Mouse (Mus musculus): ENCODE data around the gene Carns1.

Gene Carns1

DNA sequence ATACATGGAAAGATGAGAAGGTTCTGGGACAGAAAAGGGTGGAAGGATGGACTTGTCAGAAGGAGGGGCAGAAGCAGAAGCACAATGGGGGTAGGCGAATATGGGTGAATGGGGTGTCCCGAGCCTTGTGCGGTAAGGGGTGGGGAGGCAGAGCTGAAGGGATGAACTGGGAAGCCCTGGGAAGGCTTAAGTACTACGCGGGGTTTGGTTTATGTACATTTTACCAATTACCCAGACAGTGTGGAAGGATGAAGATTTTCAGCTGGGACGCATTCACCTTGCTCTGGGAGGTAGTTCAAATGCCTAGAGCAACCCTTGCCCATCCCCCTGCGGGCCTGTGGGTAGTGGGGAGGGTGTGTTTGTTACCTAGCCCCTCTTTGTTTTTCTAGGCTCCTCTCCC is 26.9 kb upstream of the Carns1 start:
- no peak for DNase-seq (ENCODE audit: low spot score in 2 of 2)

DNA sequence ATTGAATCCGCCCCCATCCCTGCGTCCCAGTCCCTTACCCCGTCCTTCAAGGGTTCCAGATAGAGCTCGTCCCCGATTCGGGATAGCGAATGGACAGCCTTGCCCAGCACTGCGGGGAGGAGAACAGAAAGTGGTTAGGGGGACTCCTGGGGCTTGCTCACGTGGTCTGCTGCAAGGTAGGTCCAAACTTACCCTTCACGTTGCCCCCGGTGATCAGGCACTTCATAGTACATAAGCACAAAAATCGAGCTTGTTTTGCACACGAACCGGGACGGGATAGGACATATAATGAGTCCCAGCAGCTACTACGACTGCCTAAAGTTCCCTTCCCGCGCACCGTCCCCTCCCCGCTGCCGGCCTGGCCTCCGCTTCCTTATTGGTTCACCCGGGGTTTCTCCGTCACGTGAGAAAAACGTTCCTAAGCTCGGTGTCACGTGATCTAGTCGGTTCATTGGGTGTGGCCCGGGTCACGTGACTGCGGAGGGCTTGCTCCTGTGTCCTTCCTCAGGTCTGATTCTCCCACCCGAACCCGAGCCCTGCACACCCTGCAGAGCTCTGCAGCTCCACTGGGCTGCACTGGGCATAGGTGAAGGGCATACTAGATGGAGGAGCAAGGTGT is 26.1 kb upstream of the Carns1 start, which contains the start of gene Rad9a:
Rad9a (minus strand) TSS at position 372 of the 619 bp plus-strand sequence.
- DNase-seq (ENCODE audit: low spot score in 2 of 2): peak; percentile 97 to 99

- no peak for DNase-seq (ENCODE audit: low spot score in 2 of 2)
These were observed 21.9 kb upstream of the Carns1 start for GRCm38 (mm10) chr19:4197180-4197579.

- no peak for DNase-seq (ENCODE audit: low spot score in 2 of 2)
These were observed 21.3 kb upstream of the Carns1 start for GRCm38 (mm10) chr19:4196548-4196947.

DNA sequence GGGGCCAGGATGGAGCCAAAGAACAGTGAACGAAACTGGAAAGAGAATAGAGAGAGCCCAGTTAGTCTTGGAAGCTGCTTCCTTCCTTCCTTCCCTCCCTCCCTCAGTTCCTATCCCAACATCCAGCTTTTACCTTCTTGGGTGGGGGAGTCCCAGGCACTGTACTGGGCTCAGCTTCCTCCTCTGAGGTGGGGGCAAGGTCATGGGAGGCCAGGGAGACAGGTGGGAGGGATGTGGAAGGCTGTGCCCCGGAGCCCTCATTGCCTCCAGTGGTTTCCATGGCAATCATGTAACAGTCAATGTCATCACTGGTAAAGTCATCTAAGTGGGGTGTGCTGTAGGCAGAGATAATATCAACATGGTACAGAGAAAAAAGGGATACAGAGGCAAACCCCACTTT is 20.8 kb upstream of the Carns1 start:
- DNase-seq (ENCODE audit: low spot score in 2 of 2): no peak

- no peak for DNase-seq (ENCODE audit: low spot score in 2 of 2)
These were observed 19.7 kb upstream of the Carns1 start for GRCm38 (mm10) chr19:4194776-4195650.

- no peak for DNase-seq (ENCODE audit: low spot score in 2 of 2)
These were observed 18.9 kb upstream of the Carns1 start for GRCm38 (mm10) chr19:4194021-4194724.

DNA sequence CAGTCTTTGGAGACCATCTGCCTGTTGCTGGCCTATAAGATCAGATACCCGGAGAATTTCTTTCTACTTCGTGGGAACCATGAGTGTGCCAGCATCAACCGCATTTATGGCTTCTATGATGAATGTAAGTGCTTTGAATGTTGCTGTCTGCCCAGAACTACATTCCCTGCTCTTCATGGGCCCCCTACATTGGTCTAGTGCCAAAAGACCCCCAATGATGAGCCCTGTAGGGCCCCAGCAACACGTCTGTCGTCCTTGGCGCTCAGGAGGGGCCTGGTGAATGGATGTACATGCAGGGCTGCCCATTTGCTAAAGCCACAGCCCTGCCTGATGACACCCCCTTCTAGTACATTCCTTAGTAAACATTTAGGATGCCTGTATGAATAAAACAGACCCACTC is 17.9 kb upstream of the Carns1 start:
- DNase-seq (ENCODE audit: low spot score in 2 of 2): no peak

DNA sequence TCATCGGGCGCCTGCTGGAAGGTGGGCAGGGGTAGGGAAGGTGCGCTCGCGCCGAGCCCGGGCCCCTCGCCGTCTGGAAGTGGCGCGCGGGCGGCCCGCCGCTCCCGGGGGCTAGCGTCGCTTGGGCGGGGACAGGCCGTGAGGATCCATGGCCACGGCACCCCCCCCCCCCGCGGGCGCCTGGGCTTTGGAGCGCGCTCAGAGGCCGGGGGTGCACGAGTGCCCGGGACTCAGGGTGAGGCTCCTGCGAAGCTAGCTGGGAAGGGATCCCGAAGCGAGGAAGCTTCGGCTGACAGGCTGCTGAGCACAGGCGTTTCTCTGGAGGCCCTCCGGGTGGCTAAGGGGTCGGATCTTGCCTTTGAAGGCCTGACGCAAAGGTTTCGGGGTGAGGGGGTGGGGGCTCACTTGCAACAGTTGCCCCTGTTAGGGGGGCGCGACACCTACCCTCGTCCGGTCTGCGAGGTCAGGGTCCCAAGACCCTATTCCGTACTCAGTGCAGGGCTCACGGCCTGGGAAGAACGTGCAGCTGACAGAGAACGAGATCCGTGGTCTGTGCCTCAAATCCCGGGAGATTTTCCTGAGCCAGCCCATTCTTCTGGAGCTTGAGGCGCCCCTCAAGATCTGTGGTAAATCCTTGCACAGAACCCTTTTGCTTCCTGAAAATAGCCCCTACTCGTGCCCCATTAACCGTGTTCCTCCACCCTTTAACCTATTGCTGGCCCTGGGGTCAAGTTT is 17.1 kb upstream of the Carns1 start:
- DNase-seq (ENCODE audit: low spot score in 2 of 2): no peak

- peak; percentile 96 to 97 for DNase-seq (ENCODE audit: low spot score in 2 of 2)
These were observed 16.4 kb upstream of the Carns1 start, which contains the start of gene Ppp1ca for GRCm38 (mm10) chr19:4191528-4192250. Ppp1ca (plus strand) TSS chr19:4192065.

DNA sequence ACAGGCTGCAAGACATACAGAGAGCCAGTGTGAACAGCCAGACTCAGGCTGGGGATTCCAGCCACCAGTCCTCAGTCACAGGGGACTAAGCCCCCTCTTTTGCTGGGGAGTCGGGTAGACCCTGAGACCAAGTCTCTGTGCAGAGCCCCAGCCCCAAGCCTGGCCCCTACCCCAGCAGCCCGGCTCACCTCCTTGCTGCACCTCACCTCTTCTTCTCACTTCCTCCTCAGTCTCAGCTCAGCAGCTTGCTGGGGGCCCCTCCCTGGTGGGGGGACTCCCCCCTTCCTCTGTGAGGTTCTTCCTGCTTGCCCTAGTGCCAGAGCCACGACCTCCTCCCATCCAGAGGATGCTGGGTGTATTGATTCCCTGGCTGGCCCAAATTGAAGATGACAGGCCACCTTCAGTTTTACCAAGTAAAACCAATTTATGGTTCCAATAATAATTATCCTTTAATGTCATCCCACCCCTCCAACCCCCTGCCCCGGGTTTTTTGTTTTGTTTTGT is 15.6 kb upstream of the Carns1 start, which contains the start of gene Tbc1d10c:
Tbc1d10c (minus strand) TSS at position 454 of the 504 bp plus-strand sequence.
- DNase-seq (ENCODE audit: low spot score in 2 of 2): peak; percentile 93 to 95

- DNase-seq (ENCODE audit: low spot score in 2 of 2): no peak
These were observed 13.9 kb upstream of the Carns1 start for GRCm38 (mm10) chr19:4189051-4189620.

DNA sequence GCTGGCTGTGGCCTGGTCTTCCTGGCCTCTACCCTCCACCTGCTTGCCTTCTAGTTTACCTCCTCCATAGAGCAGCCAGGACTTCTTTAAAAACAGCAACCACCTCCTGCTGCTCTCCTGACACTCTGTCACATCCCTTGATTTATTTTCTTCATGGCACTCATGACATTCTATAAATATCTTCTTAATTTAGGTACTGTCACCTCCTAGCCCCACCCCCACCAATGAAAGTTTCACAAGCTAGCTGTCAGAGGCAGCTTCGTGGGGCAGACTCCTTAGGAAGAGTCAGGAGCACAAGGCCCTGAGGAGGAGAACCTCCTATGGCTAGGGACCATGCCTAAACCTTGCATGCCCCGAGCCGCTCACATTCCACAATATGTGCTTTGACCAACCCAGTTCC is 12.0 kb upstream of the Carns1 start:
- no peak for DNase-seq (ENCODE audit: low spot score in 2 of 2)

DNA sequence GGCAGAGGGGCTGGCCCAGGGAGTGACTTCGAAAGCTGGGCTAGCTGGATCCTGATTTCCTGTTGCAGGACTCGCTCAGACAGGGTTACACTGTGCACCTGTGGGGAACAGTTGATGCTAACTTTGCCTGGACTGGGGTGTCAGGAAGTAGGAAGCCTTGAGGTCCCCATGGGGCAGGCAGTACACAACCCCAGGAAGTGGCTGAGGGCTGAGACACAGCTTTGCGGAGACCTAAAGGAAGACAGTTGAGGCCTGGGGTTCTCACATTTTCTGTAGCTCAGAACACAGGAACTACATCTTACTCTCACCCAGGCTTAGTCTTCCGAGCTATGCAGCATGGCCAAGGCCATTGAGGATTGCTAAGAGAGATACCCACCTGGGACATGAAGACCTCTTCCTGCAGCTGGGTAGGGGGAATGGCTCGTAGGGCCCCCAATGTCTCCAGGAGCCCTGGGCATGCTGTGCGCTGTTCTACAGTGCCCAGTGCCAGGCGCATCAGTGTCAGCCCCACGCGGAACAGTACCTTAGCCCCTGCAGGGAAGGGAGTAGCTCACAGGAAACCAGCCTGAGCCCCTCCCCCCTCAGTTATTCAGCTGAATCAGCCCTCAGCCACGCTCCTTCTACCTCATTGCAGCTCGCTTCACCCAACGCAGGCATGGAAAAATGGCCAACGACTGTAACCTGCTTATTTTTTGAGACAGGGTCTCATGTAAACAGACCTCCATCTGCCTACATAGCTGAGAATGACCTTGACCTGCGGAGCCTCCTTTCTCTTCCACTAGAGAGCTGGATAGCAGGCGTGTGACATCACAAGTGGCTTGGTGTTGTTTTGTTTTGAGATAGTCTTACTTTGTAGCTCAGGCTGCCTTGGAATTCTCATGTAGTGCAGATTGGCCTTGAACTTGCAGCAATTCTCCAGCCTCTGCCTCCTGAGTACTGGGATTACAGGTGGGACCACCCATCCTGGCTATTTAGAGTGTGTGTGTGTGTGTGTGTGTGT is 10.0 kb upstream of the Carns1 start:
- peak; percentile 85 for DNase-seq (ENCODE audit: low spot score in 2 of 2)

- no peak for DNase-seq (ENCODE audit: low spot score in 2 of 2)
These were observed 8.4 kb upstream of the Carns1 start for GRCm38 (mm10) chr19:4183689-4184088.

GRCm38 (mm10) chr19:4181892-4182291 is 6.6 kb upstream of the Carns1 start:
- DNase-seq (ENCODE audit: low spot score in 2 of 2): peak; percentile 84 to 85

- DNase-seq (ENCODE audit: low spot score in 2 of 2): no peak
These were observed 5.1 kb upstream of the Carns1 start for GRCm38 (mm10) chr19:4180411-4180810.

DNA sequence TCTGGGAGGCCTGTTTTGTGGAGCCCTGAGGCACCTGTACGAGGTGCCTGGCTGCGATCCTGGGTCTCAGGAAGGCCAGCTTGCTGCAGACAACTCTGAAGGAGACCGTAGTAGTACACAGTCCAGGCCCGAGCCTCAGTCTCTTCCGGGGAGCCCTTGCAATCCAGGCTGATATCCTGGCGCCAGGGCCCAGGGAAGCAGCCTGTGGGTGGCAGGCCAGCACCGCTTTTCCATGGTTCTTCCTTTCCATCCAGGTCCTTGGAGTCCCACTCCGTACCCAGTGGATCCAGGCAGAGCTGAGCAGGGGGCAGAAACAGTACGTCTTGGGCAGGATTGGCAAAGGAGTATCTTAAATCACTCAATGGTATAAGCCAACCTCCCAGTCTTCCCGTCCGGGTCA is 2.4 kb downstream of the Carns1 start:
- no peak for DNase-seq (ENCODE audit: low spot score in 2 of 2)
